Mouse (Mus musculus) testis, adult 2 months (tissue): ENCODE measurements around the gene C77080.

Experiments
- CTCF ChIP-seq: fragments of 200-500 bp; IDR thresholded peaks from 2 replicates; pipeline ENCODE4 v1.5.1; 2012; ENCODE audit warnings: low read depth, mild to moderate bottlenecking, inconsistent platforms, low read length, moderate library complexity; ENCODE audit not compliant: control insufficient read depth, insufficient read depth, insufficient replicate concordance
- POLR2A ChIP-seq: fragments of 200-500 bp; IDR thresholded peaks from 2 replicates; pipeline ENCODE4 v1.6.1; 2012; ENCODE audit warnings: low read depth, mild to moderate bottlenecking, inconsistent platforms, low read length, moderate library complexity; ENCODE audit not compliant: control insufficient read depth

- TF ChIP-seq CTCF (no peak), POLR2A (no peak)
Observed at GRCm38 (mm10) chr4:129303401-129303800, 42.2 kb upstream of the C77080 start.
